Mouse (Mus musculus): ENCODE results near the gene Epb42. TPM values are rescaled to one million over a fixed set of nuclear protein-coding genes. Genes with fewer than 3 reads are reported as not detected.
"Not testable (repeated sequence)": the region's sequence is repeated elsewhere in the genome, so short reads cannot be mapped to it uniquely, and the experiment has no call there.

The Epb42 gene
- polyA plus RNA-seq, 1 experiment from 2014 or later: 30.3 TPM

DNA sequence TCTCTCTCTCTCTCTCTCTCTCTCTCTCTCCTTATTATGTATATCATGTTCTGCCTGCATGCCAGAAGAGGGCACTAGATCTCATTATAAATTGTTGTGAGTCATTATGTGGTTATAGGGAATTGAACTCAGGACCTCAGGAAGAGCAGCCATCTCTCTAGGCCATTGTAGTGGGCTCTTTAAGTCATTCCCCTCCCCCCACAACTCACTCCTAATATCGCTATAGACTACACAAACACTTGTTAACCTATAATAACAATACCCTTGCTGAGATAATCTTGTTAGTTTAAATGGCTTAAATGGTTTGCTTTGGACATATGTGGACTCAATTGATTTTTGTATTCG is 58.2 kb downstream of the Epb42 start:
- Histone ChIP-seq H3K4me1 (ENCODE audit: control insufficient read depth, insufficient read depth, low read length) (no peaks in the 10 kb centered on the region), H3K9me3 (replicated peaks; ENCODE audit: control insufficient read depth, low read length) (no peaks in the 10 kb centered on the region), H3K9ac (ENCODE audit: low read depth, low read length) (no peak overlapping the region), H3K36me3 (ENCODE audit: control insufficient read depth, insufficient read depth, low read length) (no peaks in the 10 kb centered on the region), H3K4me3 (ENCODE audit: low read depth, low read length) (no peak overlapping the region), H3K27ac (ENCODE audit: low read depth, low read length) (no peak overlapping the region), H3K27me3 (ENCODE audit: control insufficient read depth, insufficient read depth, low read length) (no peaks in the 10 kb centered on the region), H3K4me2 (no peak overlapping the region)
- 53% methylated on average over 2 of the region's 2 CpGs for WGBS (ENCODE audit: insufficient replicate concordance)
- ATAC-seq (replicated peaks; ENCODE audit: insufficient number of reproducible peaks, low FRiP score, low TSS enrichment): no peak

- peak overlapping the region; percentile 85; the same call in 1 of the 2 replicates for H3K9ac ChIP-seq (ENCODE audit: low read depth, low read length)
- ATAC-seq (replicated peaks; ENCODE audit: insufficient number of reproducible peaks, low FRiP score, low TSS enrichment): no peak
- H3K36me3 ChIP-seq (ENCODE audit: control insufficient read depth, insufficient read depth, low read length): no peaks in the 10 kb centered on the region
- H3K4me3 ChIP-seq (ENCODE audit: low read depth, low read length): peak overlapping the region; percentile 79
- no peaks in the 10 kb centered on the region for H3K27me3 ChIP-seq (ENCODE audit: control insufficient read depth, insufficient read depth, low read length)
- no peaks in the 10 kb centered on the region for H3K9me3 ChIP-seq (replicated peaks; ENCODE audit: control insufficient read depth, low read length)
- H3K4me1 ChIP-seq (ENCODE audit: control insufficient read depth, insufficient read depth, low read length): no peaks in the 10 kb centered on the region
- peak overlapping the region; percentile 97 for H3K4me2 ChIP-seq
- 82% methylated on average over 8 of the region's 8 CpGs for WGBS (ENCODE audit: insufficient replicate concordance)
- peak overlapping the region; percentile 81 for H3K27ac ChIP-seq (ENCODE audit: low read depth, low read length)
These were observed 58.8 kb downstream of the Epb42 start for GRCm38 (mm10) chr2:120977926-120978692.

DNA sequence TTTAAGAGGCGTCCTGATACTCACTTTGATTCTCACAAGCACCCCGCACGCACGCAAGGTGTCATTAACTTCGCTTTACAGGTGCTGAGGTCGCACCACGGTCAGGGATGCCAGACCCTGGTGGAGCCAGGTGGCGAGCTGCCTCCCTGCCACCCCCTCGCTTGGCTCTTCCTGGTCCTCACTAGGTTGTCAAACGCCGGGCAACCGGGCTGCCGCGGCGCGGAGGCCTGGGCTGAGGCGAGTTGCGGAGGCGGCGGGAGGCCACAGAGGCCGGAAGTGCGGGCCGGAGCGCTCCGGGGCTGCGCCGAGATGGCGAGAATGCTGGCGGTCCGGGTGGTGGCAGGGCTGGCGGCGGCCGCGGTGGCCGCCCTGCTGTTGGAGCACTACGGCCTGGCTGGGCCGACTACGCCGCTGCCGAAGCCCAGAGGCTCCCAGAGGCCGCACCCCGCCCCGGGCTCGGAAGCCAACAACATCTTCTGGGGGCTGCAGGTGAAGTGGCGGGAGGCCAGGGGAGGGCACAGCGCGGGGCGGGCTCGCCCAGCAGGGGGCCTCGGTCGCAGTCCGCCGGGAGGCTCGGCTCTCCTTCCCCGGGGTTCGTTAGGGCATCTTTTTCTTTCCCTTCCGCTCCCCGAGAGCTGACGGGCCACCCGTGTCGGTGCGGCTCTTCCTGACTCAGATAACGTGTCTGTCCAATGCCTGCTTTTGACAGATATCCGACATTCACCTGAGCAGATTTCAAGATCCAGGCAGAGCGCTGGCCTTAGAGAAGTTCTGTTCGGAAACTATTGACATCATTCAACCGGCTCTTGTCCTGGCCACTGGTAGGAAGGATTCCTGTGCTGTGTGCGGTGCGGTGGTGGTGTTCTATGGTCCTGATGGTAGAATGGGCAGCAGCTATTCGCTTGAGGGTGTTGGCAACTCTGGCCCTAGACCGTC is 59.6 kb downstream of the Epb42 start, which contains the start of gene Tmem62:
Tmem62 (plus strand) TSS at position 28 of the 936 bp plus-strand sequence.
- WGBS (ENCODE audit: insufficient replicate concordance): 1% methylated on average over 62 of the region's 71 CpGs
- H3K4me1 ChIP-seq (ENCODE audit: control insufficient read depth, insufficient read depth, low read length): no peaks in the 10 kb centered on the region
- H3K4me2 ChIP-seq: peak within 1 kb of the TSS; percentile 97
- ATAC-seq (replicated peaks; ENCODE audit: insufficient number of reproducible peaks, low FRiP score, low TSS enrichment): peak; percentile 76
- no peaks in the 10 kb centered on the region for H3K36me3 ChIP-seq (ENCODE audit: control insufficient read depth, insufficient read depth, low read length)
- peak within 1 kb of the TSS; percentile 81 for H3K27ac ChIP-seq (ENCODE audit: low read depth, low read length)
- H3K9ac ChIP-seq (ENCODE audit: low read depth, low read length): peak within 1 kb of the TSS; percentile 85
- H3K9me3 ChIP-seq (replicated peaks; ENCODE audit: control insufficient read depth, low read length): no peaks in the 10 kb centered on the region
- H3K27me3 ChIP-seq (ENCODE audit: control insufficient read depth, insufficient read depth, low read length): no peaks in the 10 kb centered on the region
- peak within 1 kb of the TSS; percentile 79 for H3K4me3 ChIP-seq (ENCODE audit: low read depth, low read length)

DNA sequence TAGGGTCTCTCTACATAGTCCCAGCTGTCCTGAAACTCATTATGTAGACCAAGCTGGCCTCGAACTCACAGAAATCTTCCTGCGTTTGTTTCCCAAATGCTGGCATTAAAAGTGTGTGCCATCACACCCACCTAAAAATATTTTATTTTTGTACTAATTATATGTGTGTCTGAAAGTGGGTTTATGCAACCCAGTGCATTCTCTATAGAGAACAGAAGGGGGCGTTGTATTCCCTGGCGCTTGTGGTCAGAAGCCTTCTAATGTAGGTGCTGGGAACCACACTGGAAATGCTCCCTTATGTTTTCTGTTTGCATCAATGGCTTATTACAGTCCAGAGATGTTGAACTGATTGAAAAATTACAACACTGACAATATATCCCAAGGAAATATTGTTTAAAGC is 60.6 kb downstream of the Epb42 start:
- H3K27ac ChIP-seq (ENCODE audit: low read depth, low read length): no peak overlapping the region
- no peak overlapping the region for H3K4me3 ChIP-seq (ENCODE audit: low read depth, low read length)
- H3K9ac ChIP-seq (ENCODE audit: low read depth, low read length): no peak overlapping the region
- no peak for ATAC-seq (replicated peaks; ENCODE audit: insufficient number of reproducible peaks, low FRiP score, low TSS enrichment)
- no peaks in the 10 kb centered on the region for H3K9me3 ChIP-seq (replicated peaks; ENCODE audit: control insufficient read depth, low read length)
- H3K36me3 ChIP-seq (ENCODE audit: control insufficient read depth, insufficient read depth, low read length): no peaks in the 10 kb centered on the region
- H3K27me3 ChIP-seq (ENCODE audit: control insufficient read depth, insufficient read depth, low read length): no peaks in the 10 kb centered on the region
- H3K4me2 ChIP-seq: peak overlapping the region; percentile 15
- 40% methylated on average over 4 of the region's 4 CpGs for WGBS (ENCODE audit: insufficient replicate concordance)
- H3K4me1 ChIP-seq (ENCODE audit: control insufficient read depth, insufficient read depth, low read length): no peaks in the 10 kb centered on the region

GRCm38 (mm10) chr2:120972964-120973363 is 63.9 kb downstream of the Epb42 start:
- no peak for ATAC-seq (replicated peaks; ENCODE audit: insufficient number of reproducible peaks, low FRiP score, low TSS enrichment)
- Histone ChIP-seq H3K9me3 (replicated peaks; ENCODE audit: control insufficient read depth, low read length) (no peaks in the 10 kb centered on the region), H3K27ac (ENCODE audit: low read depth, low read length) (no peak overlapping the region), H3K27me3 (ENCODE audit: control insufficient read depth, insufficient read depth, low read length) (no peaks in the 10 kb centered on the region), H3K36me3 (ENCODE audit: control insufficient read depth, insufficient read depth, low read length) (no peaks in the 10 kb centered on the region), H3K4me3 (ENCODE audit: low read depth, low read length) (no peak overlapping the region), H3K9ac (ENCODE audit: low read depth, low read length) (no peak overlapping the region), H3K4me1 (ENCODE audit: control insufficient read depth, insufficient read depth, low read length) (peaks cover 6% of the 10 kb centered on the region; the same call in 1 of the 2 replicates), H3K4me2 (peak overlapping the region; percentile 36)
- 18% methylated on average over 5 of the region's 5 CpGs for WGBS (ENCODE audit: insufficient replicate concordance)

GRCm38 (mm10) chr2:120972257-120972656 is 64.6 kb downstream of the Epb42 start:
- WGBS (ENCODE audit: insufficient replicate concordance): 88% methylated on average over 8 of the region's 8 CpGs

DNA sequence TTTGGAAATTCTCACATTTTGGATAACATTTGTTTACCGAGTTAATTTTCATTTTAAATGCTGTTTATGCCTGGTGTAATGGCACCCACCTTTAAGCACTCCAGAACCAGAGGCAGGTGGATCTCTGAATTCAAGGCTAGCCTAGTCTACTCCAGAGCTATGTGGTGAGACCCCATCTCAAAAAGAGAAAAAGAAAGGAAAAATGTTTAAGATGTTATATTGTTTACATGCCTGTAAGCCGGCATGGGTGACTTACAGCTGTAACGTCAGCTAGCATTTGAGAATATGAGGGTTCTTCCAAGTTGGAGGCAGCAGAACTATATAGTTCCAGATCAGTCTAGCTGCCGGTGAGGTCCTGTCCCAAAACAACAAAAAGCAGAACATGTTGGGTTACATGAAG is 65.1 kb downstream of the Epb42 start:
- H3K4me2 ChIP-seq: no peak overlapping the region
- no peaks in the 10 kb centered on the region for H3K27me3 ChIP-seq (ENCODE audit: control insufficient read depth, insufficient read depth, low read length)
- H3K9me3 ChIP-seq (replicated peaks; ENCODE audit: control insufficient read depth, low read length): no peaks in the 10 kb centered on the region
- H3K36me3 ChIP-seq (ENCODE audit: control insufficient read depth, insufficient read depth, low read length): no peaks in the 10 kb centered on the region
- no peak overlapping the region for H3K9ac ChIP-seq (ENCODE audit: low read depth, low read length)
- H3K4me3 ChIP-seq (ENCODE audit: low read depth, low read length): no peak overlapping the region
- ATAC-seq (replicated peaks; ENCODE audit: insufficient number of reproducible peaks, low FRiP score, low TSS enrichment): no peak
- H3K4me1 ChIP-seq (ENCODE audit: control insufficient read depth, insufficient read depth, low read length): peaks cover 6% of the 10 kb centered on the region; the same call in 1 of the 2 replicates
- WGBS (ENCODE audit: insufficient replicate concordance): 85% methylated on average over 4 of the region's 4 CpGs
- no peak overlapping the region for H3K27ac ChIP-seq (ENCODE audit: low read depth, low read length)

More at GRCm38 (mm10) chr2:120972257-120972656, 64.6 kb downstream of the Epb42 start:
- not testable (repeated sequence) for H3K36me3 ChIP-seq (ENCODE audit: control insufficient read depth, insufficient read depth, low read length); ATAC-seq (replicated peaks; ENCODE audit: insufficient number of reproducible peaks, low FRiP score, low TSS enrichment); H3K9me3 ChIP-seq (replicated peaks; ENCODE audit: control insufficient read depth, low read length); H3K4me2 ChIP-seq; H3K27me3 ChIP-seq (ENCODE audit: control insufficient read depth, insufficient read depth, low read length); H3K4me1 ChIP-seq (ENCODE audit: control insufficient read depth, insufficient read depth, low read length); H3K27ac ChIP-seq (ENCODE audit: low read depth, low read length); H3K4me3 ChIP-seq (ENCODE audit: low read depth, low read length); H3K9ac ChIP-seq (ENCODE audit: low read depth, low read length)

DNA sequence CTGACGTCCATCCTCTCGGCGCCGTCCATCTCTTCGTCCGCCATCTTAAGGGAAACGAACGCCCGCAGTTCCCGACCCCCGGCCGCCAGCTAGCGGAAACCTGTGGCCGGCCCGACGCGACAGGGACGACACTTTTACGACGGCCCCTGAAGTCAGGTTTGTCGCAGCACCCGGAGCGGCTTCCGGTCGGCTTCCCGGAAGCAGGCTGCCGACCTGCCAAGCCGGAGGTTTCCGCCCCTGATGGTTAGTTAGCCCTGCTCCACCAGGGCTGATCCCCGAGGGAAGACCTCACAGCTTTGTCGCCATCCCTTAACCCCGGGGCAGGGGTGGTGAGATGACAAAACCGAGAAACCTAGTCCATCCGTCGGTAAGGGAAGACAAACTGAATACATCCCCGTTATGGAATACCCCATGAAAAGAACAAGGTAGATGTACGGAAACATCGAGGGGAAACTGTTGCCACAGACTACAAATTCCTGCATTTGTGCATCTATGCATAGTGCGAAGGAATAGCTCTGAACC is 66.3 kb downstream of the Epb42 start, which contains the start of gene Ubr1:
Ubr1 (minus strand) TSS at position 157 of the 522 bp plus-strand sequence.
- Histone ChIP-seq H3K36me3 (ENCODE audit: control insufficient read depth, insufficient read depth, low read length) (no peaks in the 10 kb centered on the region), H3K4me2 (peak within 1 kb of the TSS; percentile 81), H3K4me1 (ENCODE audit: control insufficient read depth, insufficient read depth, low read length) (peaks cover 6% of the 10 kb centered on the region; the same call in 1 of the 2 replicates), H3K9ac (ENCODE audit: low read depth, low read length) (peak within 1 kb of the TSS; percentile 86), H3K27me3 (ENCODE audit: control insufficient read depth, insufficient read depth, low read length) (no peaks in the 10 kb centered on the region), H3K4me3 (ENCODE audit: low read depth, low read length) (peak within 1 kb of the TSS; percentile 91), H3K27ac (ENCODE audit: low read depth, low read length) (peak within 1 kb of the TSS; percentile 74), H3K9me3 (replicated peaks; ENCODE audit: control insufficient read depth, low read length) (no peaks in the 10 kb centered on the region)
- under 1% methylated on average over 39 of the region's 39 CpGs for WGBS (ENCODE audit: insufficient replicate concordance)
- peak; percentile 86 for ATAC-seq (replicated peaks; ENCODE audit: insufficient number of reproducible peaks, low FRiP score, low TSS enrichment)
